Mouse (Mus musculus) retina, embryonic 14.5 days (tissue): ENCODE data around the gene Prss46.

ENCODE experiments used
- DNase-seq: peaks from one replicate; pipeline ENCODE4 v3.0.0-alpha.2; 2015; ENCODE audit warnings: low spot score

The Prss46 gene

DNA sequence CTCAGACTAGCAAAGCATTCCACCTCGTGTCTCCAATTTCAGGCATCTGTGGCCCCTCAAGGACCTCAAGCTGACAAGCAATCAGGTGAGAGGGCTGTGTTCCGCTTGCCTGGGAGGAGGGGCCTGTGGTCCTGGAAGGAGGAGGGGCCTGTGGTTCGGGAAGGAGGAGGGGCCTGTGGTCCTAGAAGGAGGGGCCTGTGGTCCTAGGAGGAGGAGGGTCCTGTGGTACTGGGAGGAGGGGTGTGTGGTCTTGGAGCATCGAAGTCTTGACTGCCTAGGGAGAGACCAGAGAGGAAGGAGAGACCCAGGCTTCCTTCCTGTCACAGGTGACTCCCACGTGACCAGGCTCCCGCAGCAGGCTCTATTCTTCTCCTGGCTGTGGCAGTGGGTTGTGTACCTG lies 52.3 kb downstream of the Prss46 start:
- DNase-seq = no peak

DNA sequence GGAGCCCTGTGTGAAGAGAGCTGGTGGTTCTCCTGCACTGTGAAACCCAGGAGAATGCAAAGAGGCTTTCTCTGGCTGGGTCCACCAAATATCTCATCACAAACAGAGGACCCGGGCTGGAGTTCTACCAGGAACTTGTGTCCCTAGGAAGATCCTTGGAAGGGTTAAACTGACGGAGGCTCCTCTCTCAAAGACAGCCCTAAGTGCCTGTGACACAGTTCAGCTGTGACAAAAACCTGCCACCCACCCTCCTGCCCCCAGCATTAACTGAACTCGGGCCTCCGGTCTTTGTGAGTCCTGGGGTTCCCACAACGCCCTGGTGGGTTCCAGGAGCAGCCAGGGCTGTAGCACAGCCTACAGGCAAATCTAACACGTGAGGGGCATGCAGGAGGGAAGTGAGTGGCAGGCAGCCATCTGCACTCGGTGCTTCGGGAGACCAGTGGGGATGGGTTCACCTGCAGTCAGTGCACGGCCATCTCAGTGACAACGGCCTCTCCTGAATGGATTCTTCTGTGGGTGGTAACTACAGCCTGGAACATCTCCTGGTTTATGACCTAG lies 55.2 kb downstream of the Prss46 start:
- no peak for DNase-seq

GRCm38 (mm10) chr9:110901204-110901603 lies 56.9 kb downstream of the Prss46 start:
- DNase-seq = no peak

- no peak for DNase-seq
These were observed 58.0 kb downstream of the Prss46 start for GRCm38 (mm10) chr9:110902271-110902670.
